Mouse (Mus musculus): Measurements from ENCODE around the gene Lrp10. TPM values are rescaled to one million over a fixed set of nuclear protein-coding genes. Genes with fewer than 3 reads are reported as not detected.

The Lrp10 gene
- polyA plus RNA-seq, 2 experiments: 40.9 to 45.7 TPM

DNA sequence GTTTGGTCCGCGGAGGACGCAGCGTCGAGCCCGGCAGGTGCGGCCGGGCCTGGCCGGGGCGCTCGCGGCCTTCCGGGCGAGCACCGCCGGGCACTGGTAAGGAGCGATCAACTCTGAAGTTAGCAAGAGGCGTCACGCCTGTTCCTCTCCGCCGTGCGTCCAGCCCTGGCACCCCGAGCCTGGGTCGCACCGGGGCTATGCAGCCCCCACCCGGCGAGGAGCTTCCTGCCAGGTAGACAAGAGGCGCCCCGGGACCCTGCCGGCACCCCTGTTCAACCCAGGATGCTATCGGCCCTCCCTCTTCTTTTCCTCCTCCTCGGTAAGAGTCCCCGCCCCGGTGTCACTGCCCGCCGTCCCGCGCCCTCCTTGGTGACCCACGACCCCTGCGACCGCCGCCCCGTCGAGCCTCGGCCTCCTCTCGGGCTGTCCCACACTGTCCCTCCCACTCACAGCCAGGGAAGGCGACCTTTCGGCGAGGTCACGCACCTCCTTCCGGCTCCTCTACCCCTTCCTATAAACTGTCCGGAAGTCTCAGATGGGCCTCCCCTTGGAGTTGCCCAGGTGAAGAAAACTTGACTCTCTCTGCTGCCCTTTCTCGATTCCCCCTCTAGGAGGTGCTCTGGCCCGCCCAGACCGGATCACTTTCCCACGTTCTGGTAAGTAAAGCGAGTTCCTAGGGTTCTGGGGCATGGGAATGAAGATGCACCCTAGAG is 512 bp downstream of the Lrp10 start:
- Histone ChIP-seq H3K9ac (ENCODE audit: low read depth, low read length, severe bottlenecking) (peak overlapping the region; percentile 66), H3K4me1 (ENCODE audit: control insufficient read depth, insufficient read depth, low read length) (peaks cover 3% of the 10 kb centered on the region; the same call in 1 of the 2 replicates), H3K9me3 (ENCODE audit: control insufficient read depth, low read length) (no peaks in the 10 kb centered on the region), H3K4me3 (replicated peaks; ENCODE audit: low read length) (peak overlapping the region; percentile 74), H3K27me3 (ENCODE audit: control insufficient read depth, insufficient read depth, low read length) (no peaks in the 10 kb centered on the region), H3K4me2 (replicated peaks; ENCODE audit: low read depth, low read length, severe bottlenecking) (peak overlapping the region; percentile 69), H3K27ac (replicated peaks; ENCODE audit: low read depth, low read length) (peak overlapping the region; percentile 53), H3K36me3 (ENCODE audit: control insufficient read depth, insufficient read depth, low read length) (peaks cover 31% of the 10 kb centered on the region)
- peak; percentile 79 for ATAC-seq (ENCODE audit: low FRiP score, low read depth)
- DNase-seq (ENCODE audit: low spot score): peak; percentile 65
- TF ChIP-seq POLR2A (IDR thresholded peaks at IDR 0.05; ENCODE audit: borderline replicate concordance, extremely low read depth, insufficient read depth, insufficient read length): no peak
- under 1% methylated on average over 37 of the region's 57 CpGs for WGBS

GRCm38 (mm10) chr14:54471467-54471866 is 7.5 kb downstream of the Lrp10 start:
- H3K9me3 ChIP-seq (ENCODE audit: control insufficient read depth, low read length): 0 out of 2 replicates have a peak, but pooled peaks cover 3% of the 10 kb centered on the region
- WGBS: 89% methylated on average over 2 of the region's 2 CpGs
- no peak overlapping the region for H3K9ac ChIP-seq (ENCODE audit: low read depth, low read length, severe bottlenecking)
- TF ChIP-seq POLR2A (IDR thresholded peaks at IDR 0.05; ENCODE audit: borderline replicate concordance, extremely low read depth, insufficient read depth, insufficient read length): no peak
- H3K36me3 ChIP-seq (ENCODE audit: control insufficient read depth, insufficient read depth, low read length): peaks cover 42% of the 10 kb centered on the region
- no peaks in the 10 kb centered on the region; the same call in 1 of the 2 replicates for H3K27me3 ChIP-seq (ENCODE audit: control insufficient read depth, insufficient read depth, low read length)
- H3K4me2 ChIP-seq (replicated peaks; ENCODE audit: low read depth, low read length, severe bottlenecking): no peak overlapping the region
- DNase-seq (ENCODE audit: low spot score) (no peak), ATAC-seq (ENCODE audit: low FRiP score, low read depth) (no peak)
- no peak overlapping the region for H3K27ac ChIP-seq (replicated peaks; ENCODE audit: low read depth, low read length)
- H3K4me1 ChIP-seq (ENCODE audit: control insufficient read depth, insufficient read depth, low read length): peaks cover 4% of the 10 kb centered on the region
- no peak overlapping the region for H3K4me3 ChIP-seq (replicated peaks; ENCODE audit: low read length)

GRCm38 (mm10) chr14:54472671-54473070 is 8.7 kb downstream of the Lrp10 start:
- peak; percentile 71 for DNase-seq (ENCODE audit: low spot score)
- 0 out of 2 replicates have a peak, but pooled peaks cover 3% of the 10 kb centered on the region for H3K9me3 ChIP-seq (ENCODE audit: control insufficient read depth, low read length)
- ATAC-seq (ENCODE audit: low FRiP score, low read depth): peak; percentile 66
- TF ChIP-seq POLR2A (IDR thresholded peaks at IDR 0.05; ENCODE audit: borderline replicate concordance, extremely low read depth, insufficient read depth, insufficient read length): no peak
- H3K27me3 ChIP-seq (ENCODE audit: control insufficient read depth, insufficient read depth, low read length): no peaks in the 10 kb centered on the region; the same call in 1 of the 2 replicates
- peaks cover 30% of the 10 kb centered on the region for H3K36me3 ChIP-seq (ENCODE audit: control insufficient read depth, insufficient read depth, low read length)
- H3K9ac ChIP-seq (ENCODE audit: low read depth, low read length, severe bottlenecking): no peak overlapping the region
- H3K4me1 ChIP-seq (ENCODE audit: control insufficient read depth, insufficient read depth, low read length): peaks cover 9% of the 10 kb centered on the region
- H3K4me2 ChIP-seq (replicated peaks; ENCODE audit: low read depth, low read length, severe bottlenecking): no peak overlapping the region
- WGBS: 49% methylated on average over 5 of the region's 5 CpGs
- no peak overlapping the region for H3K27ac ChIP-seq (replicated peaks; ENCODE audit: low read depth, low read length)
- no peak overlapping the region for H3K4me3 ChIP-seq (replicated peaks; ENCODE audit: low read length)

DNA sequence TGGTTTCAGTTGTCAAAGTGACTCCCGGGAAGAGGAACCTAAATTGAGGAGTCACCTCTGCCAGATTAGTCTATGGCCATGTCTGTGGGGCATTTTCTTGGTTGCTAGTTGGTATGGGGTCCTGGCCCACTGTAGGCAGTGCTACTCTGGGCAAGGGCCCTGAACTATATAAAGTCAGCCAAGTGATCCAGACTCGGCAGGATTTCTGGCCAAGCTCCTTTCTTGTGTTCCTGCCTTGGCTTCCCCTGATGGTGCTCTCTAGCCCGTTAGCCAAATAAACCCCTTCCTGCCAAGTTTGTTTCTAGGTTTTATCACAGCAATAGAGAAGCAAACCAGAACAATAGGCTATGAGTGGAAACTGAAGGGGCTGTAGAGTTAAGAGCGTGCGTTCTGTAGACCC is 10.8 kb downstream of the Lrp10 start:
- Histone ChIP-seq H3K4me1 (ENCODE audit: control insufficient read depth, insufficient read depth, low read length) (peaks cover 15% of the 10 kb centered on the region), H3K27me3 (ENCODE audit: control insufficient read depth, insufficient read depth, low read length) (peaks cover 14% of the 10 kb centered on the region), H3K36me3 (ENCODE audit: control insufficient read depth, insufficient read depth, low read length) (peaks cover 9% of the 10 kb centered on the region), H3K9ac (ENCODE audit: low read depth, low read length, severe bottlenecking) (no peak overlapping the region), H3K9me3 (ENCODE audit: control insufficient read depth, low read length) (0 out of 2 replicates have a peak, but pooled peaks cover 3% of the 10 kb centered on the region), H3K4me2 (replicated peaks; ENCODE audit: low read depth, low read length, severe bottlenecking) (no peak overlapping the region), H3K27ac (replicated peaks; ENCODE audit: low read depth, low read length) (no peak overlapping the region), H3K4me3 (replicated peaks; ENCODE audit: low read length) (no peak overlapping the region)
- no peak for DNase-seq (ENCODE audit: low spot score)
- TF ChIP-seq POLR2A (IDR thresholded peaks at IDR 0.05; ENCODE audit: borderline replicate concordance, extremely low read depth, insufficient read depth, insufficient read length): no peak
- 84% methylated on average over 5 of the region's 5 CpGs for WGBS
- ATAC-seq (ENCODE audit: low FRiP score, low read depth): no peak

DNA sequence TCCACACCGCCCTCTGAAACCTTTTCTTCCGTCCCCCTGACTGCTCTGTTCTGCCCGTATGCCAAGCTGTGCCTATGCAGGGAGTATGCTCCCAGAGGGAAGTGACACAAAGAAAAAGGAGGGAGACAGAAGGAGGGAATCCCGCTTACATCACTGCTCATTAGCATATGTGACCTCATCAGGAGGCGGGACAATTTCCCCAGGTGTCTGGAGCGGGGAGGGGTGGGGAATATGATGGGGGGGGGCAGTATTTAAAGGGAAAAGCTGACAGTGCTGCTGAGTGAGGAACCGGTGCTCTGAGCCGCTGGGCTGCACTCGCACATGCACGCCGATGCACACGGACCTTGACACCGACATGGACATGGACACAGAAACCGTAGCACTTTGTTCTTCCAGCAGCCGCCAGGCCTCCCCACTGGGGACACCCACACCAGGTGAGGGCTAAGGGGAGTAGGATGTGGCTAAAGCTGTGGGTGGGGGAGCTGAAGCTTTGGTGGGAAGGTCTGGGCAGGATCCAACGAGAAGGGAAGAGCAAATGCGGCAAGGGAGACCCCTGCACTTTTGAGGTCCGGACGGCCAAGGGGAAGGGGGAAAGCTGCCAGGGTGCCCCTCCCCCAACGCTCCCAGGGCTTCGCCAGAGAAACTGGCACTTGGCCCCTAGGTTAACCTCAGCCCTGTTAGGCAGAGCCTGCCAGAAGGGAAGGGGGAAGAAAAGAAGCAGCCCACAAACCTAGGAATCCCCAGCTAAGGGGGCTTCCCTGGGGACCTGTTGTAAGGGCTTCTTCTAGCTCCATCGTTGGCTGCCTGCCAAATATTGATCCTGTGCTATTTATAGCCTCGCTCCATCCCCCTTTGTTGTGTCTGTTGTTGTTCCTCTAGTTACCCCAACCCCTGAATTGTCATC is 12.3 kb downstream of the Lrp10 start, which contains the start of gene Rem2:
TSS of gene Rem2 (plus strand) at position 160 of the 904 bp plus-strand sequence.
- no peak for TF ChIP-seq POLR2A (IDR thresholded peaks at IDR 0.05; ENCODE audit: borderline replicate concordance, extremely low read depth, insufficient read depth, insufficient read length)
- H3K4me1 ChIP-seq (ENCODE audit: control insufficient read depth, insufficient read depth, low read length): peaks cover 15% of the 10 kb centered on the region
- 0 out of 2 replicates have a peak, but pooled peaks cover 3% of the 10 kb centered on the region for H3K9me3 ChIP-seq (ENCODE audit: control insufficient read depth, low read length)
- H3K27ac ChIP-seq (replicated peaks; ENCODE audit: low read depth, low read length): no peak within 1 kb of the TSS
- peak within 1 kb of the TSS; percentile 54 for H3K9ac ChIP-seq (ENCODE audit: low read depth, low read length, severe bottlenecking)
- WGBS: 1% methylated on average over 23 of the region's 23 CpGs
- H3K27me3 ChIP-seq (ENCODE audit: control insufficient read depth, insufficient read depth, low read length): peaks cover 16% of the 10 kb centered on the region
- H3K4me2 ChIP-seq (replicated peaks; ENCODE audit: low read depth, low read length, severe bottlenecking): peak within 1 kb of the TSS; percentile 89
- H3K36me3 ChIP-seq (ENCODE audit: control insufficient read depth, insufficient read depth, low read length): no peaks in the 10 kb centered on the region
- DNase-seq (ENCODE audit: low spot score) (peak; percentile 75), ATAC-seq (ENCODE audit: low FRiP score, low read depth) (peak; percentile 35)
- peak within 1 kb of the TSS; percentile 42 for H3K4me3 ChIP-seq (replicated peaks; ENCODE audit: low read length)
